Mouse (Mus musculus): ENCODE data around the gene Gm4141. TPM values are rescaled to one million over a fixed set of nuclear protein-coding genes. Genes with fewer than 3 reads are reported as not detected.

Gm4141 gene
- polyA plus RNA-seq (2014; fragmentation: Illumina TruSeq; extraction: RNeasy Lipid Tissue Mini Kit (QIAGEN cat#74804); ENCODE audit: insufficient read depth, low read depth, low replicate concordance) = not detected

GRCm38 (mm10) chr7:20576141-20576540, at the start of gene Gm4141:
Gm4141 (minus strand) TSS chr7:20576241.

DNA sequence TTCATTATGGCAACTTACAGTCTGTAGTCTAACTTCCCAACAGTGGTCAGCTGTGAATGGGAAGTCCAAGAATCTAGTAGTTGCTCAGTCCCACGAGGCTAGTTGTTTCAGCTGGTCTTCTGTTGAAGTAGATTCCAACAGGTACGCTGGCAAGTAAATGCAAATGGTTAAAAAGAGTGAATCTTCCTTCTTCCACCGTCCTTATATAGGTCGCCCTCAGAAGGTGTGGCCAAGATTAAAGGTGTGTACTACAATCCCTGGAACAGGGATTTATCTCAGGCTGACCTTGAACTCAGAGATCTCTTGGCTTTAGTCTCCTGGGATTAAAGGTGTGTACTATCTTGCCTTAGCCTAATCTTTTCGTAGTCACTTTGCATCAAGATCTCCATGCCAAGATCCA, 22.9 kb upstream of the Gm4141 start, which contains the start of gene Gm4513:
Gm4513 (minus strand) TSS at position 101 of the 400 bp plus-strand sequence.

GRCm38 (mm10) chr7:20545657-20546056, 30.4 kb downstream of the Gm4141 start, which contains the start of gene Gm5726:
Gm5726 (minus strand) TSS chr7:20545757.

DNA sequence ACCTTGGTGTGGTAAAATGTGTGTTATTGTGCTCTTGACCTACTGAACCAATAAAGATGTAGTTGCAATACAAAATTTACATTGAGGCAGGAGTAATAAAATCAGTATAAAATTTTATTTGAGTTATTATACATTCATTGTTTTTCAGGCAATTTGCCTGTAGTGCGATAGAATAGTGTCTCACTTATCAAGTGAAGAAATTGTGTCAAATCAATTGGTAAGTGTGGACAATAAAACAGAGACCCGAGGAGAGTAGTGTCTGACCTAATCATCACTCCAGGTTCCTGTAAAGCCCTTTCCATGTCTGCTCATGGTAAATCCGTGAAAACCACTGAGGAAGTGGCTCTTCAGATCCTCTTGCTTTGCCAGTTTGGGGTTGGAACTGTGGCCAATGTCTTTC, 42.5 kb downstream of the Gm4141 start, which contains the start of gene Vmn1r104:
Vmn1r104 (plus strand) TSS at position 301 of the 400 bp plus-strand sequence.

Other genes with a start within 250 kb of the Gm4141 start
- gene Gm4133, start 242.2 kb downstream of the Gm4141 start, polyA plus RNA-seq (2014; fragmentation: Illumina TruSeq; extraction: RNeasy Lipid Tissue Mini Kit (QIAGEN cat#74804); ENCODE audit: insufficient read depth, low read depth, low replicate concordance) = not detected
- not detected for gene Gm5728, start 200.8 kb downstream of the Gm4141 start, polyA plus RNA-seq (2014; fragmentation: Illumina TruSeq; extraction: RNeasy Lipid Tissue Mini Kit (QIAGEN cat#74804); ENCODE audit: insufficient read depth, low read depth, low replicate concordance)
- not detected for gene Vmn1r100, start 158.3 kb downstream of the Gm4141 start, polyA plus RNA-seq (2014; fragmentation: Illumina TruSeq; extraction: RNeasy Lipid Tissue Mini Kit (QIAGEN cat#74804); ENCODE audit: insufficient read depth, low read depth, low replicate concordance)
- not detected for gene Vmn1r101, start 133.6 kb downstream of the Gm4141 start, polyA plus RNA-seq (2014; fragmentation: Illumina TruSeq; extraction: RNeasy Lipid Tissue Mini Kit (QIAGEN cat#74804); ENCODE audit: insufficient read depth, low read depth, low replicate concordance)
- gene Gm10670, start 101.3 kb downstream of the Gm4141 start, polyA plus RNA-seq (2014; fragmentation: Illumina TruSeq; extraction: RNeasy Lipid Tissue Mini Kit (QIAGEN cat#74804); ENCODE audit: insufficient read depth, low read depth, low replicate concordance) = not detected
- gene Vmn1r103, start 65.7 kb downstream of the Gm4141 start, polyA plus RNA-seq (2014; fragmentation: Illumina TruSeq; extraction: RNeasy Lipid Tissue Mini Kit (QIAGEN cat#74804); ENCODE audit: insufficient read depth, low read depth, low replicate concordance) = not detected
- gene Vmn1r104, start 42.4 kb downstream of the Gm4141 start, polyA plus RNA-seq (2014; fragmentation: Illumina TruSeq; extraction: RNeasy Lipid Tissue Mini Kit (QIAGEN cat#74804); ENCODE audit: insufficient read depth, low read depth, low replicate concordance) = not detected
- gene Gm5726, start 30.5 kb downstream of the Gm4141 start, polyA plus RNA-seq (2014; fragmentation: Illumina TruSeq; extraction: RNeasy Lipid Tissue Mini Kit (QIAGEN cat#74804); ENCODE audit: insufficient read depth, low read depth, low replicate concordance) = not detected
- gene Gm4513, start 22.8 kb upstream of the Gm4141 start, polyA plus RNA-seq (2014; fragmentation: Illumina TruSeq; extraction: RNeasy Lipid Tissue Mini Kit (QIAGEN cat#74804); ENCODE audit: insufficient read depth, low read depth, low replicate concordance) = not detected
- not detected for gene Vmn1r107, start 92.7 kb upstream of the Gm4141 start, polyA plus RNA-seq (2014; fragmentation: Illumina TruSeq; extraction: RNeasy Lipid Tissue Mini Kit (QIAGEN cat#74804); ENCODE audit: insufficient read depth, low read depth, low replicate concordance)
- gene Vmn1r111, start 127.0 kb upstream of the Gm4141 start, polyA plus RNA-seq (2014; fragmentation: Illumina TruSeq; extraction: RNeasy Lipid Tissue Mini Kit (QIAGEN cat#74804); ENCODE audit: insufficient read depth, low read depth, low replicate concordance) = not detected
- gene Gm10668, start 154.4 kb upstream of the Gm4141 start, polyA plus RNA-seq (2014; fragmentation: Illumina TruSeq; extraction: RNeasy Lipid Tissue Mini Kit (QIAGEN cat#74804); ENCODE audit: insufficient read depth, low read depth, low replicate concordance) = not detected
- gene Vmn1r112, start 194.9 kb upstream of the Gm4141 start, polyA plus RNA-seq (2014; fragmentation: Illumina TruSeq; extraction: RNeasy Lipid Tissue Mini Kit (QIAGEN cat#74804); ENCODE audit: insufficient read depth, low read depth, low replicate concordance) = not detected
- not detected for gene Vmn1r113, start 211.0 kb upstream of the Gm4141 start, polyA plus RNA-seq (2014; fragmentation: Illumina TruSeq; extraction: RNeasy Lipid Tissue Mini Kit (QIAGEN cat#74804); ENCODE audit: insufficient read depth, low read depth, low replicate concordance)
- not detected for gene Vmn1r114, start 235.9 kb upstream of the Gm4141 start, polyA plus RNA-seq (2014; fragmentation: Illumina TruSeq; extraction: RNeasy Lipid Tissue Mini Kit (QIAGEN cat#74804); ENCODE audit: insufficient read depth, low read depth, low replicate concordance)

Data from lung, adult 10 weeks (tissue).